Comparison of ENCODE assay signal across 8 mouse cellular contexts in genomic region chr17:34122188-34122984, GRCm38 (mm10). TPM values are rescaled to one million over a fixed set of nuclear protein-coding genes. Genes with fewer than 3 reads are reported as not detected.
A peak's percentile ranks its signal among the peaks of the same experiment; 100 is the strongest.
DNase-seq lines count a peak whose midpoint lies in the region; ATAC-seq lines count a peak whose summit lies in the region.

Brd2 (minus strand) TSS chr17:34122634.

- H3K4me3 ChIP-seq in hindbrain, embryonic 14.5 days (replicated peaks; ENCODE audit: low read length), result peak within 1 kb of the TSS; percentile 88

- peaks cover 15% of the 10 kb centered on the region for H3K36me3 ChIP-seq in hindbrain, embryonic 14.5 days (replicated peaks; ENCODE audit: control insufficient read depth, insufficient read depth)

- peak; percentile 92 for DNase-seq in WW6 (ENCODE audit: low read depth, low spot score)
- DNase-seq in cerebellum, postnatal 36 days, result peak; percentile 97 to 98
- peak; percentile 96 to 98 for DNase-seq in frontal cortex, postnatal 36 days (ENCODE audit: low spot score in 2 of 2)
- peak; percentile 97 for DNase-seq in hindbrain, embryonic 14.5 days (ENCODE audit: low spot score)
- peak; percentile 97 to 99 for DNase-seq in layer of hippocampus, postnatal 36 days
- DNase-seq in lung, postnatal 25 days (ENCODE audit: low spot score), result peak; percentile 98
- DNase-seq in retina, adult 2 months (ENCODE audit: low read depth, low spot score), result peak; percentile 94
- peak; percentile 99 for DNase-seq in thymus, postnatal 25 days

- H3K9ac ChIP-seq in hindbrain, embryonic 14.5 days, result peak within 1 kb of the TSS; percentile 90

- peak within 1 kb of the TSS; percentile 100 for H3K27ac ChIP-seq in hindbrain, embryonic 14.5 days

- H3K27me3 ChIP-seq in hindbrain, embryonic 14.5 days (ENCODE audit: control insufficient read depth, insufficient read depth, low read length), result no peaks in the 10 kb centered on the region

- under 1% methylated on average over 71 of the region's 75 CpGs for WGBS in hindbrain, embryonic 14.5 days

- H3K4me2 ChIP-seq in hindbrain, embryonic 14.5 days (replicated peaks), result peak within 1 kb of the TSS; percentile 94

- H3K4me1 ChIP-seq in hindbrain, embryonic 14.5 days (replicated peaks; ENCODE audit: control insufficient read depth, insufficient read depth, low read length), result peaks cover 15% of the 10 kb centered on the region

- no peaks in the 10 kb centered on the region for H3K9me3 ChIP-seq in hindbrain, embryonic 14.5 days (ENCODE audit: control insufficient read depth, low read length)

- peak; percentile 56 for ATAC-seq in hindbrain, embryonic 14.5 days (ENCODE audit: low FRiP score)

RNA-seq across cellular contexts. Expression of gene Brd2, which starts in this region (rescaled TPM):
- 133 and 136 TPM in 2 replicates for polyA plus RNA-seq in hindbrain, embryonic 14.5 days (2014; fragmentation: Nextera tagmentation; extraction: Ambion mirVana)
- total RNA-seq in layer of hippocampus, postnatal 36 days (2021), result 100 to 1,000 TPM; 182 to 193 TPM

Comparison
In these comparisons a context has a peak if more than half of its experiments do, and no peak if none do; other contexts are left out.
1. Peak in every context shown above with its lines: DNase-seq, ATAC-seq, H3K4me3 ChIP-seq and H3K27ac ChIP-seq.